Mouse (Mus musculus) MEL (cell line): ENCODE measurements around the gene Birc6.

Source experiments
- BHLHE40 ChIP-seq: IDR thresholded peaks from 2 replicates; pipeline ENCODE4 v1.6.1; 2012; ENCODE audit warnings: low read depth, mild to moderate bottlenecking, inconsistent platforms, low read length, improper control_type of control experiment, borderline replicate concordance
- CTCF ChIP-seq, 3 experiments: IDR thresholded peaks in 2 of 3; conservative IDR thresholded peaks in 1 of 3; 2 replicates each; pipeline ENCODE4 v1.5.1; 2011 to 2012; ENCODE audit warnings: low read length in 3 of 3, low read depth in 2 of 3, mild to moderate bottlenecking in 2 of 3, improper control_type of control experiment in 1 of 3, inconsistent platforms in 1 of 3, mixed read lengths in 1 of 3, moderate library complexity in 1 of 3; ENCODE audit not compliant: control insufficient read depth in 1 of 3, insufficient read depth in 1 of 3, poor library complexity in 1 of 3, severe bottlenecking in 1 of 3
- E2F4 ChIP-seq: IDR thresholded peaks from 2 replicates; pipeline ENCODE4 v1.6.1; 2011; ENCODE audit warnings: low read depth, low read length, improper control_type of control experiment, borderline replicate concordance
- EP300 ChIP-seq, 2 experiments: IDR thresholded peaks; 2 replicates each; pipeline ENCODE4 v1.6.1; 2011; ENCODE audit warnings: improper control_type of control experiment in 2 of 2, low read length in 2 of 2, low read depth in 1 of 2, mild to moderate bottlenecking in 1 of 2
- ETS1 ChIP-seq: IDR thresholded peaks from 2 replicates; pipeline ENCODE4 v1.6.1; 2012; ENCODE audit warnings: low read depth, mild to moderate bottlenecking, inconsistent platforms, low read length, improper control_type of control experiment, moderate library complexity
- GATA1 ChIP-seq: IDR thresholded peaks from 2 replicates; pipeline ENCODE4 v1.6.1; 2011; ENCODE audit warnings: low read depth, low read length, improper control_type of control experiment
- HCFC1 ChIP-seq: IDR thresholded peaks from 2 replicates; pipeline ENCODE4 v1.6.1; 2012; ENCODE audit warnings: low read depth, mild to moderate bottlenecking, inconsistent platforms, low read length, improper control_type of control experiment, moderate library complexity
- MAFK ChIP-seq: IDR thresholded peaks from 2 replicates; pipeline ENCODE4 v1.6.1; 2011; ENCODE audit warnings: low read depth, mild to moderate bottlenecking, low read length, improper control_type of control experiment, borderline replicate concordance
- POLR2AphosphoS2 ChIP-seq: IDR thresholded peaks from 2 replicates; pipeline ENCODE4 v1.6.1; 2011; ENCODE audit warnings: low read length, improper control_type of control experiment
- RAD21 ChIP-seq: IDR thresholded peaks from 2 replicates; pipeline ENCODE4 v1.6.1; 2011; ENCODE audit warnings: mild to moderate bottlenecking, low read depth, low read length, improper control_type of control experiment
- SIN3A ChIP-seq: IDR thresholded peaks from 2 replicates; pipeline ENCODE4 v1.6.1; 2012; ENCODE audit warnings: low read length, improper control_type of control experiment, inconsistent platforms
- TAL1 ChIP-seq: IDR thresholded peaks from 2 replicates; pipeline ENCODE4 v1.6.1; 2012; ENCODE audit warnings: mild to moderate bottlenecking, inconsistent platforms, low read length, moderate library complexity, mixed read lengths

DNA sequence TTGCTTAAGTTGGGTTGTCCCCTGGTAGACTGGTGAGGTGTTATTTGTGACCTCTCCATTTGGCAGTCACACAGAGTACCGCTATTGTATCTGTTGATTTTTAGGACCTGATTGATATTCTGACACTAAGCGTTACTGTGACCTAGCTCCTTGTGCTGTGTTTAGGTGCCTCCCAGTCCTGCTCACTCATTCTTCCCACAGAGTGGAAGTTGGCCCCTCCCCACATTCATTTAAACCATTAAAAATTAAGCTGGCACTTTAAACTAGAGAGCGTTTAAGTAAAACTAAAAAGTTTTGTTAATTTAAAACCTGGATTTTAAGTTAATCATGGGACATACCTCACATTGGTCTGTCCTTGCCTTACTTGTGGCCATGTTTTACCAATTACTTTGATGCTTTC lies 156.8 kb downstream of the Birc6 start:
- TF ChIP-seq RAD21 (no peak), GATA1 (no peak), CTCF (IDR thresholded peaks at IDR 0.05 in 2 of 3, conservative IDR thresholded peaks at IDR 0.05 in 1 of 3; ENCODE audit: control insufficient read depth in 1 of 3, insufficient read depth in 1 of 3, low read depth in 2 of 3, low read length in 3 of 3, poor library complexity in 1 of 3, severe bottlenecking in 1 of 3) (no peak), POLR2AphosphoS2 (no peak), ETS1 (no peak), BHLHE40 (no peak), HCFC1 (no peak), EP300 (IDR thresholded peaks at IDR 0.05; ENCODE audit: low read depth in 1 of 2, low read length in 2 of 2) (no peak), E2F4 (no peak), MAFK (no peak), SIN3A (no peak), TAL1 (no peak)
